ENCODE assay signal across 21 mouse cellular contexts in the genomic region with DNA sequence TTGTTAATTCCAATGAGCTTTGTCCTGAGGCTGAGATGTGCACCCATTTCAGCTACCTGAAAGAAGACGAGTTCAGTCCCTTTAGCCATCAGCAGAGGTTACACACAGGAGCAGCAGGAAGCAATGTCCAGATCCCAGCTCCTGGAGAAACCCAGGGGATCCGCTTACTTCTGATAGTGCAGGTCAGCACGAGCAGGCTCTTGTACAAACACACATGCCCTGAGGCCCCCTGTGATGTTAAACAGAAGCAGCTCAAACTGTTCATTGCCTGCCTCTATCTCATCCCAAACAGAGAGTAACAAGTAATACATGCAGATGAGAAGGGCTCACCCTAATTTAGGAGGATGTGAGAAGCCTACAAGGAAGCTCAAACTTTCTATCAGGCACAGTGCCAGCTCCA.
"Had no signal": no experiment of that assay in that cellular context is flagged by ENCODE, and none has a peak within 500 bp of the region (broad histone marks: within the 10 kb centered on the region; RNA-seq: fewer than 3 reads in every experiment).

No protein-coding gene starts in this region.

- H3K27me3 ChIP-seq: heart, embryonic 12.5 days; hindbrain, embryonic 13.5 days; hindbrain, embryonic 15.5 days; kidney, embryonic 15.5 days; limb, embryonic 13.5 days; limb, embryonic 15.5 days; liver, embryonic 12.5 days had no signal

- H3K9me3 ChIP-seq: heart, embryonic 12.5 days; hindbrain, embryonic 13.5 days; hindbrain, embryonic 15.5 days; kidney, embryonic 15.5 days; limb, embryonic 13.5 days; limb, embryonic 15.5 days; liver, embryonic 12.5 days had no signal

- H3K36me3 ChIP-seq: heart, embryonic 12.5 days; hindbrain, embryonic 13.5 days; hindbrain, embryonic 15.5 days; kidney, embryonic 15.5 days; limb, embryonic 13.5 days; limb, embryonic 15.5 days; liver, embryonic 12.5 days had no signal

- H3K4me1 ChIP-seq: kidney, embryonic 15.5 days; limb, embryonic 13.5 days; limb, embryonic 15.5 days; liver, embryonic 12.5 days had no signal

- H3K27ac ChIP-seq: hindbrain, embryonic 13.5 days; hindbrain, embryonic 15.5 days; hindbrain, postnatal 0 days; kidney, embryonic 15.5 days; kidney, postnatal 0 days; limb, embryonic 13.5 days; limb, embryonic 15.5 days; liver, embryonic 12.5 days had no signal

- DNase-seq: gastrocnemius, postnatal 14 days; gastrocnemius, postnatal 36 days; heart, adult 18-20 months; heart, postnatal 10 days; kidney, adult 11 months; kidney, adult 2 months; kidney, adult 9 months; kidney, postnatal 14 days; kidney, postnatal 36 days; layer of hippocampus, adult 9-11 months; layer of hippocampus, postnatal 36 days; left cerebral cortex, postnatal 4 days had no signal

- H3K4me3 ChIP-seq: heart, embryonic 12.5 days; hindbrain, embryonic 13.5 days; hindbrain, embryonic 15.5 days; kidney, embryonic 15.5 days; limb, embryonic 13.5 days; limb, embryonic 15.5 days; liver, embryonic 12.5 days had no signal
